Comparison of ENCODE assay signal across 8 mouse cellular contexts in genomic region chr15:99972361-99972988, GRCm38 (mm10). TPM values are rescaled to one million over a fixed set of nuclear protein-coding genes. Genes with fewer than 3 reads are reported as not detected.
DNase-seq lines count a peak whose midpoint lies in the region; ATAC-seq and TF ChIP-seq lines count a peak whose summit lies in the region.

No protein-coding gene starts in this region.

- peak; percentile 93 for ATAC-seq in G1E (ENCODE audit: extremely low read depth, insufficient number of reproducible peaks, low FRiP score, poor library complexity, severe bottlenecking)
- peak; percentile 99 for ATAC-seq in forebrain, postnatal 0 days
- peak; percentile 79 to 94 for ATAC-seq in hematopoietic stem cell, adult 5-6 weeks (replicated peaks in 1 of 2; ENCODE audit: insufficient read depth in 1 of 2, low FRiP score in 2 of 2, low TSS enrichment in 1 of 2, low read depth in 1 of 2, poor library complexity in 2 of 2, severe bottlenecking in 2 of 2)
- peak; percentile 99 for ATAC-seq in lung, embryonic 16.5 days (ENCODE audit: low read depth)

- H3K4me3 ChIP-seq in G1E (ENCODE audit: low read depth, low read length), result peak overlapping the region; percentile 94
- peak overlapping the region; percentile 87 for H3K4me3 ChIP-seq in forebrain, postnatal 0 days (ENCODE audit: low read depth, low read length)
- H3K4me3 ChIP-seq in lung, embryonic 16.5 days (ENCODE audit: low read length), result peak overlapping the region; percentile 83

- TF ChIP-seq CTCF in G1E (IDR thresholded peaks at IDR 0.05; ENCODE audit: low read depth, low read length), result no peak
- no peak for TF ChIP-seq CTCF in forebrain, postnatal 0 days (IDR thresholded peaks at IDR 0.05; ENCODE audit: low read depth)

- peaks cover 15% of the 10 kb centered on the region for H3K4me1 ChIP-seq in G1E (ENCODE audit: insufficient read depth, low read depth, low read length)
- H3K4me1 ChIP-seq in forebrain, postnatal 0 days (ENCODE audit: insufficient read depth), result peaks cover 4% of the 10 kb centered on the region; the same call in 1 of the 2 replicates
- H3K4me1 ChIP-seq in lung, embryonic 16.5 days (replicated peaks; ENCODE audit: control insufficient read depth, insufficient read depth, low read length), result peaks cover 6% of the 10 kb centered on the region

- peak overlapping the region; percentile 93 for H3K27ac ChIP-seq in forebrain, postnatal 0 days (ENCODE audit: low read depth, low read length)
- H3K27ac ChIP-seq in lung, embryonic 16.5 days (ENCODE audit: low read length), result peak overlapping the region; percentile 97

- H3K27me3 ChIP-seq in G1E (ENCODE audit: insufficient read depth, low read length), result no peaks in the 10 kb centered on the region
- H3K27me3 ChIP-seq in forebrain, postnatal 0 days (ENCODE audit: insufficient read depth, low read length), result no peaks in the 10 kb centered on the region
- H3K27me3 ChIP-seq in lung, embryonic 16.5 days (ENCODE audit: control insufficient read depth, insufficient read depth, low read depth, low read length), result no peaks in the 10 kb centered on the region

- H3K36me3 ChIP-seq in G1E (replicated peaks), result no peaks in the 10 kb centered on the region
- H3K36me3 ChIP-seq in forebrain, postnatal 0 days (ENCODE audit: insufficient read depth), result no peaks in the 10 kb centered on the region
- H3K36me3 ChIP-seq in lung, embryonic 16.5 days (ENCODE audit: control insufficient read depth, insufficient read depth, low read length), result no peaks in the 10 kb centered on the region

- H3K9ac ChIP-seq in forebrain, postnatal 0 days, result peak overlapping the region; percentile 82
- H3K9ac ChIP-seq in lung, embryonic 16.5 days (ENCODE audit: low read length), result peak overlapping the region; percentile 82

- no peaks in the 10 kb centered on the region for H3K9me3 ChIP-seq in G1E (replicated peaks)
- H3K9me3 ChIP-seq in forebrain, postnatal 0 days (ENCODE audit: low read length), result no peaks in the 10 kb centered on the region
- no peaks in the 10 kb centered on the region for H3K9me3 ChIP-seq in lung, embryonic 16.5 days (ENCODE audit: control insufficient read depth, low read length)

- WGBS in forebrain, postnatal 0 days, result 3% methylated on average over 50 of the region's 50 CpGs
- under 1% methylated on average over 50 of the region's 50 CpGs for WGBS in lung, embryonic 16.5 days

- H3K4me2 ChIP-seq in forebrain, postnatal 0 days (ENCODE audit: low read depth), result peak overlapping the region; percentile 88
- peak overlapping the region; percentile 81 for H3K4me2 ChIP-seq in lung, embryonic 16.5 days (ENCODE audit: low read depth, low read length)

- peak; percentile 96 for DNase-seq in G1E (ENCODE audit: low spot score)
- DNase-seq in cerebellum, adult 18-20 months, result peak; percentile 96 to 98
- DNase-seq in forebrain, postnatal 0 days, result peak; percentile 96
- DNase-seq in layer of hippocampus, adult 9-10 months (ENCODE audit: low spot score), result peak; percentile 84
- DNase-seq in ovary, postnatal 10 days (ENCODE audit: low spot score), result peak; percentile 94
- peak; percentile 93 to 94 for DNase-seq in thymus, postnatal 10 days (ENCODE audit: low spot score in 2 of 2)

RNA-seq across cellular contexts. Expression of gene Larp4, which starts 2.6 kb away (rescaled TPM):
- 200 and 207 TPM in 2 replicates for total RNA-seq in G1E (2014; fragmentation: Nextera tagmentation)
- total RNA-seq in G1E (2017), result 68.8 and 85.3 TPM in 2 replicates
- polyA plus RNA-seq in G1E (2012), result 13.4 and 14.0 TPM in 2 replicates
- total RNA-seq in forebrain, postnatal 0 days (2014; rRNA removed), result 39.1 and 48.6 TPM in 2 replicates
- 12.4 and 19.1 TPM in 2 replicates for polyA plus RNA-seq in forebrain, postnatal 0 days (2015; fragmentation: Nextera tagmentation; extraction: Ambion mirVana)
- total RNA-seq in hematopoietic stem cell, adult 5-6 weeks (2017), result 81.5 and 94.0 TPM in 2 replicates
- polyA plus RNA-seq in lung, embryonic 16.5 days (2015; fragmentation: Nextera tagmentation; extraction: Ambion mirVana), result 30.8 and 34.6 TPM in 2 replicates

RNA-seq across cellular contexts. Expression of gene Fam186a, which starts 5.6 kb away (rescaled TPM):
- total RNA-seq in G1E (2014; fragmentation: Nextera tagmentation) (not detected in 2 replicates), G1E (2017) (0.06 and 0.16 TPM in 2 replicates)
- polyA plus RNA-seq in G1E (2012), result not detected in 2 replicates
- total RNA-seq in forebrain, postnatal 0 days (2014; rRNA removed), result under 0.01 TPM in 1 of 2 replicates, not detected in the other
- polyA plus RNA-seq in forebrain, postnatal 0 days (2015; fragmentation: Nextera tagmentation; extraction: Ambion mirVana), result not detected in 2 replicates
- total RNA-seq in hematopoietic stem cell, adult 5-6 weeks (2017), result not detected in 2 replicates
- polyA plus RNA-seq in lung, embryonic 16.5 days (2015; fragmentation: Nextera tagmentation; extraction: Ambion mirVana), result not detected in 2 replicates

Comparison
In these comparisons a context has a peak if more than half of its experiments do, and no peak if none do; other contexts are left out.
1. Peak in every context shown above with its lines: DNase-seq, ATAC-seq, H3K4me3 ChIP-seq and H3K27ac ChIP-seq.